Mouse (Mus musculus) central nervous system, embryonic 18 days (tissue): ENCODE results near the gene Tbpl2. TPM values are rescaled to one million over a fixed set of nuclear protein-coding genes. Genes with fewer than 3 reads are reported as not detected.

Experiments
- polyA plus RNA-seq: library from polyadenylated mRNA; depleted of rRNA; stranded (reverse); fragments of >200 nt; gene quantifications from 2 replicates; pipeline ENCODE4 v1.2.3, GENCODE M21; 2012; rRNA removed

Tbpl2 gene
- not detected in 2 replicates for polyA plus RNA-seq

DNA sequence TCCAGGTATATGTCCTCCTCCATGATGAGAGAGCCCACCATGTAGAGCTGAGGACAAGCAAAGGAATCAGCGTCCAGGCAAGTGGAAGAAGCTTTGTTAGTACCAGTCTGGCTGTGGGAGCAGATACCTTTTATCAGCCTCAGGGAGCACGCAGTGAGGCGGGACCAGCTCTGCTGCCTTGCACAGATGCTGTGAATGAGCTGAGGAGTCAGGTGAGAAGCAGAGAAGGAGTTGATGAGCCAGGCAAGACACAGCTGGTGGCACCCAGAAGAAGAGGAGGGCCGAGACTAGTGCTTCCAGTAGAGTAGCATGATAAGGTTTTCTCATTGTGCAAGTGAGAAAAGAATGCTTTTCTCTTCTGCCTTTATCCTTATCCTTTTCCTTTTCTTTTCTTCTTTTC lies at the start of gene Tbpl2:
Tbpl2 (minus strand) TSS at position 101 of the 400 bp plus-strand sequence.

DNA sequence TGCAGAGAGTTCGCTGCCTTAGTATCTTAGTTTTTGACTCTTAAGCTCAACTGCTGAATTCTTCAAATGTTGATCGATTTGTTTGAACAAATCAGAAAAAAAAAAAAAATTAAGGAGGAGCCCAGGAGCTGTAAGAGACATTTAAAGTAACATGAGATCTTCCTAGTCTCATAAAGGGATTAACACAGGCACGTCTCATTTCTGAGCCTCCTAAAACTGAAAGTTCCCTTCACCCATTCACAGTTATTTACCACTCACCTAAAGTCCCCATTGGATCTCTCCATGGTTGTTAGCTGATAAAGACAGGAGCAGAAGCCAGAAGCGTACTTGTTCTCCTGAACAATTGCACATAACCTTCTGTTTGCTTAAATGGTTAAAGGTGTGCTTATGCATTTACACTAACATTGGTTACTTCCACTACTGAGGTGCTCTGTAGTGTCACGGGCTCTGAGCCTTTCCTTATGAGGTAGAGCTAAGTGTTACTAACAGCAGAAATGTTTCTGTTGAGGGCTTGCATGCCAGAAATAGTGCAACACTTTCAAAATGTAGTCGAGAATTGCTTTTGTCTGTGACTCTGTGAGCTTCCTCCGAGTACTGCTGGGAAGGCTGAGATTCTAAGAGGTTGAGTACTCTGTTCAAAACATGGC lies 46.9 kb downstream of the Tbpl2 start, which contains the start of gene Hnmt:
Hnmt (minus strand) TSS at position 51 of the 647 bp plus-strand sequence.

Other genes starting within 250 kb of the Tbpl2 start
- gene Hnmt, start 47.2 kb downstream of the Tbpl2 start, polyA plus RNA-seq, result 8.6 and 9.3 TPM in 2 replicates
- gene Il1f8, start 56.6 kb upstream of the Tbpl2 start, polyA plus RNA-seq, result not detected in 2 replicates
- 0.03 TPM in 1 of 2 replicates, not detected in the other for gene Il1f9, start 89.9 kb upstream of the Tbpl2 start, polyA plus RNA-seq
- gene Il1f6, start 118.8 kb upstream of the Tbpl2 start, polyA plus RNA-seq, result not detected in 2 replicates
- gene Il1f5, start 180.4 kb upstream of the Tbpl2 start, polyA plus RNA-seq, result 0.09 TPM in 1 of 2 replicates, not detected in the other
- gene Il1f10, start 194.6 kb upstream of the Tbpl2 start, polyA plus RNA-seq, result not detected in 2 replicates
- 0.06 and 0.07 TPM in 2 replicates for gene Il1rn, start 240.3 kb upstream of the Tbpl2 start, polyA plus RNA-seq